Mouse (Mus musculus) liver, adult (tissue): Measurements from ENCODE around the gene Hoxd9.

Experiments
- GATA4 ChIP-seq: IDR thresholded peaks from 2 replicates; pipeline ENCODE4 v1.6.1; 2014; ENCODE audit warnings: mild to moderate bottlenecking, low read length; ENCODE audit not compliant: insufficient replicate concordance

Hoxd9 gene

DNA sequence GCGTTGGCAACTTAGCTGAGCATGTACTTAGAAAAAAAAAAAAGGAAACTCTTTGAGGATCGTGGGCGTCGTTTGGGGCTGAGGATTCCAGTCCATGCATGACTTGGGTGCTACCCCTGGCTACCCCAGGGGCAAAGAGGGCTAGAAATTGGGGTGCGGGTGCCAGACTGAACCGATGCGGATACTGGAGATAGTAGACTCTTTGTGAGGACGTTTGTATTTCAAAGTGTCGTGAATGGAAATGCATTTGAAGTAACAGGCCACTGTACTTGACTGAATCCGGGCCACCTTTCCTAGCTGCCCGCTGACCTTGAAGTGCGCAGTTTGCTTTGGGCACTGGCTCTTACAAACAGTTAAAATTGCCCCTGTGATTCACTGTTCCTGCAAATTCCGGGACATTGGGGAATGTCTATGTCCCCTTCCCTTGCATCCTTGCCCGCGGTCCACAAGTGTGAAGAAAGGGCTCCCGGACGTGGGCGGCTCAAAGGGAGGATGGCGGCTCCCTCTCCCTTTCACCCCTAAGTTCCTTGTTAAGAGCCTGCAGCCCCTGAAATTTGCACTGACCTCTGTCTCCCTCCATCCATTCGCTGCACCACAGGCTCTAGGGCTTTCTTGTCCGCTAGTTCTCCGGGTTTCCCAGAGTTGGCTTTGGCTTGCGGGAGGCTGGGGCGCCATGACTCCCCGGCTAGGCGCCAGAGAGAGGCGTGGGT lies 10.4 kb upstream of the Hoxd9 start:
- TF ChIP-seq GATA4: no peak

DNA sequence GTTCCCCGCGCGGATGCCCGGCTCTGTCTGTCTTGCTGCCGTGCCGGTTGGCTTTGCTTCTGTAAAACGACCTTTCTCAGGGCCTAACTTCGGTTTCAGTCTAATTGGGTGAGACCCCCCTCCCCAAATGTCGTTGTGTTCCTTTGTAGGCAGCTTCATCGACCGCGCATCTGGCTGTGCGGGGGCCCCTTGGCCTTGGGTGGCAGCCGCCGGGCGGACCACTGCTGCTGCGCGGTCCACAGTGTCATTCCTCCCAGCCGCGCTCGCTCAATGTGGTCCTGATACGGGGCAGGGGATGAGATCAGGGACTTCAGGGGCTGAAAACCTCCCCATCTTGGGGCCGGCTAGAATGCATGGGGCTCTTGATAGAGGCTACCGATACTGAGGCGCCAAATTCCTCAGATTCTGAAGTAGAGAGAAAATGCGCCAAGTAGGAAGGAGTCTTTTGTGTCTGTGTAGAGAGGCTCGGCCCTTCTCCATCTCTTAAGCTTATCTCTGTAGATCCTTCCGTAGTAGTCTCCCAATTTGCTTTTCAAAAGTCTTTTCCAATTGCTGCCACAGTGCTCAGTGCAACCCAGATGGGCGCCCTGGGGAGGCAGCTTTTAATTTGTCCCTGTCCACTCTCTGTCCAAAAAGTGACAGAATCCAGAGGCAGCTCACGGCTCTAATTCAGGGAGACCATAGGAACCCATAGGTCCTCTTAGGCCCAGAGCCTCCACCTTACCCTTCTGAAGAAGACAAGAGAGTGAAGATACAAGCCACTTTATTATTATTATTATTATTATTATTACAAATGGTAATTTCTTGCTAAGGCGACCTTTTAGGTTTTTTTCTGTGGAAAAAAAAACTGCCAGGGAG lies 9.6 kb upstream of the Hoxd9 start:
- TF ChIP-seq GATA4: no peak

DNA sequence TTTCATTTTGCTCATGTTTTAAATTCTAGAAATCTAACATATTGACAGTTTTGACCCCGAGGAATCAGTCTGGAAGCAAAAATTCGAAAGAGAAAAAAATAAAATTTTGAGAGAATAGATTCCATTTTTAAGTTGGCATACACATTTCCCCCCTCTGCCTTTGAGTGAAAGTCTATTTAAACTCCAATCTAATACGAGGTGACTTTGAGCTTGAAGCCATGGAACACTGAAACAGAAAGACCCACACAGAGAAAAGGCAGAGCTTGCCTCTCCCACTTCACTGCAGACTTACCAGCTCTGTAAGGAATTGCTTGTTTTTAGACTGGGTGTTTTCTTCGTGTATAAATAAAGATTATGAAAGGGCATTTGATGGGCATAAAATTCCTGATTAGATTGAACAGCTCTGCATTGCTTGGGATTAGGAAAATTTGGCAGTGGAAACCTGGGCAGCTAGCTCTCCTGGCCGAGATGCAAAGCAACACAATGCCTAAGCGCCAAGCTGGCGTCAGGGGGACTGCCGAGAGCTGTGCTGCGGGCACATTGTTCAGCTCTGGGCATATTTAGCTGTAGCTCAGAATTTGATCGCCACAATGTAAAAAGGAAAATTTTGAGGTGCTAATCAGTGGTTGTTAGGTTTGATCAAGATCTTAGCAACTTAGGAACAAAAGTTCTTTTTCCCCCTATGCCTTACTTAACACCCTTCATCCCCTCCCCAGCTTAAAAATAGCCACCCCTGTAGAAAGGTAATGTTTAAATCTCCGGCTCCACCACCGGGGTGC lies 8.5 kb upstream of the Hoxd9 start:
- no peak for TF ChIP-seq GATA4

DNA sequence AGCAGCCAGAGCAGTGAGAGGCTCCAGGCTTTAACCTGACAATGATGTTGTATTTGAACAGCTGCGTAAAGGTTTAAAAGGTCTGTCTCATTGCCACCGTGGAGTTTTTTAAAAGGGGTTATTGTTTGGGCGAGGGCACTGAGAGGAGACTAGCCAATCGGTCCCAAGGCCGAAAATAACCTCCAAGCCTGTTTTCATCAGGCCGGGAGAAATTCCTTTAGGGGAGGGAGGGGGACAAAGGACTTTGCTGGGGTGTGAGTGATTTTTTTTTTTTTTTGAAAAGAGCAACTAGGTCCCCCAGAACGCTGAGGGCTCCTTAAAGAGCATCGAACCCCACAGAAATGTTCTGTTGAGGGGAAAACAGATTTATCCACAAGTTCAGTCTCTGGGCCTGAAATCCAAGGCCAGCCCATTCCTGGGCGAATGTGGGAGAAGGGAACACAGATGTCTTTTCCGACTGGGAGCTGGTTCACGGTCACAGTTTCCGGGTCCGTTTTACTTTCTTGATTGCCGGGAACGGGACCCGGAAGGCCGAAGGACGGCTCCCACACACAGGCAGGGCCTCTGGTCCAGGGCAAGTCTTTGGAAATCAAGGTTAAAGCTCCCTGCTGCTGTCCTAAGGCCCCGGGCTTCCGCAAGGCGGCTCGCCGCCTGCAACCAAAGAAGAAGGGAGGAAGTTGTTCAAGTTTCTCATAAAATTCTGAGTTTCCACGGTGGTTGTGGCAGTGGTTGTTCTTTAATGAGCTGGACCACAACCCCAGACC lies 7.8 kb upstream of the Hoxd9 start:
- TF ChIP-seq GATA4: no peak

DNA sequence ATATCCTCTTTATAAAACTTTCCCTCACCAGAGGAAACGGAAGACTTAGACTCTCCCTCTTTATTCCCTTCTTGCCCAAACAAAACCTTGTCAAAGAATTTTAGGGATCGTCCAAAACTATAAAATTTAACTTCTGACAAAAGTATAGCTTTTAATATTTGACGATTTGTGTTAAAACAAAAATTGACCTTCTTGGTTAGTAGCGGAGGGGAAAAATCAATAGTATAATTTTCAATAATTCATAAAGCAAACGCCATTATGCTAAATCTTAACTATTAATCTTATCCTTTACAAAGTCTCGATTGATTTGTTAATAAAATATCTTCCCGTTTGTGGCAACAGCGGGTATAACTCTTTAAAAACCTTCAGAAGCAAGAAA lies 7.2 kb upstream of the Hoxd9 start:
- no peak for TF ChIP-seq GATA4

- no peak for TF ChIP-seq GATA4
These were observed 6.2 kb upstream of the Hoxd9 start, which contains the start of gene Hoxd10 for GRCm38 (mm10) chr2:74691022-74691951. TSS of gene Hoxd10 (plus strand) at chr2:74691924.

DNA sequence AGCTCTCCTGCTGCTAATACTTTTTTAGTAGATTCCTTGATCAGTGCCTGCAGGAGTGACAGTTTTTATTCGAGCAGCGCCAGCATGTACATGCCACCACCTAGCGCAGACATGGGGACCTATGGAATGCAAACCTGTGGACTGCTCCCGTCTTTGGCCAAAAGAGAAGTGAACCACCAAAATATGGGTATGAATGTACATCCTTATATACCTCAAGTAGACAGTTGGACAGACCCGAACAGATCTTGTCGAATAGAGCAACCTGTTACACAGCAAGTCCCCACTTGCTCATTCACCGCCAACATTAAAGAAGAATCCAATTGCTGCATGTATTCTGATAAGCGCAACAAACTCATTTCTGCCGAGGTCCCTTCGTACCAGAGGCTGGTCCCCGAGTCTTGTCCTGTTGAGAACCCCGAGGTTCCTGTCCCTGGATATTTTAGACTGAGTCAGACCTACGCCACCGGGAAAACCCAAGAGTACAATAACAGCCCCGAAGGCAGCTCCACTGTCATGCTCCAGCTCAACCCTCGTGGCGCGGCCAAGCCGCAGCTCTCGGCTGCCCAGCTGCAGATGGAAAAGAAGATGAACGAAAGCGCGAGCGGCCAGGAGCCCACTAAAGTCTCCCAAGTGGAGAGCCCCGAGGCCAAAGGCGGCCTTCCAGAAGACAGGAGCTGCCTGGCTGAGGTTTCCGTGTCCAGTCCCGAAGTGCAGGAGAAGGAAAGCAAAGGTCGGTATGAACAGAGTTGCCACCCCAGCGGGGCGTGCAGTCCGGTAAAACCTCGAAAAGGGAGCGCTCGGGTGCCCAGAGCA lies 5.3 kb upstream of the Hoxd9 start:
- no peak for TF ChIP-seq GATA4

GRCm38 (mm10) chr2:74692808-74693431 lies 4.6 kb upstream of the Hoxd9 start:
- TF ChIP-seq GATA4: no peak

- no peak for TF ChIP-seq GATA4
These were observed 4.1 kb upstream of the Hoxd9 start for GRCm38 (mm10) chr2:74693432-74693827.

GRCm38 (mm10) chr2:74694066-74694465 lies 3.5 kb upstream of the Hoxd9 start:
- no peak for TF ChIP-seq GATA4

- TF ChIP-seq GATA4: no peak
These were observed 2.1 kb upstream of the Hoxd9 start for GRCm38 (mm10) chr2:74695383-74695782.

GRCm38 (mm10) chr2:74695813-74696430 lies 1.6 kb upstream of the Hoxd9 start:
- TF ChIP-seq GATA4: no peak
